Mouse (Mus musculus) midbrain, embryonic 14.5 days (tissue): ENCODE results near the gene Olfr479. TPM values are rescaled to one million over a fixed set of nuclear protein-coding genes. Genes with fewer than 3 reads are reported as not detected.
"Not testable (repeated sequence)": the region's sequence is repeated elsewhere in the genome, so short reads cannot be mapped to it uniquely, and the experiment has no call there.

ENCODE experiments used
- ATAC-seq: fragments of 200-750 bp; cut with Nextera tagmentation; 2 replicates; pipeline ENCODE4 v1.8.0; 2017; ENCODE audit warnings: moderate number of reproducible peaks, moderate library complexity; ENCODE audit not compliant: low FRiP score, low TSS enrichment
- DNase-seq: peaks from one replicate; pipeline ENCODE4 v3.0.0-alpha.2; 2015
- H3K27ac ChIP-seq: fragments of 300-500 bp; sonication (generic); replicated peaks from 2 replicates; pipeline ENCODE4 v1.5.1; 2014; ENCODE audit warnings: mild to moderate bottlenecking, low read depth, low read length, moderate library complexity
- H3K27me3 ChIP-seq: fragments of 300-500 bp; sonication (generic); 2 replicates; pipeline ENCODE4 v1.6.1; 2014; ENCODE audit warnings: low read length, control low read depth, mixed read lengths; ENCODE audit not compliant: control insufficient read depth, insufficient read depth
- H3K36me3 ChIP-seq: fragments of 300-500 bp; sonication (generic); 2 replicates; pipeline ENCODE4 v1.6.1; 2014; ENCODE audit warnings: low read length, control low read depth; ENCODE audit not compliant: control insufficient read depth, insufficient read depth
- H3K4me1 ChIP-seq: fragments of 300-500 bp; sonication (generic); 2 replicates; pipeline ENCODE4 v1.6.1; 2014; ENCODE audit warnings: mild to moderate bottlenecking, antibody characterized with exemption, low read length, control low read depth; ENCODE audit not compliant: control insufficient read depth, insufficient read depth
- H3K4me2 ChIP-seq: fragments of 300-500 bp; sonication (generic); 2 replicates; pipeline ENCODE4 v1.6.1; 2014; ENCODE audit warnings: mild to moderate bottlenecking, low read length, moderate library complexity
- H3K4me3 ChIP-seq: fragments of 300-500 bp; sonication (generic); replicated peaks from 2 replicates; pipeline ENCODE4 v1.5.1; 2014; ENCODE audit warnings: low read depth, low read length
- H3K9ac ChIP-seq: fragments of 300-500 bp; sonication (generic); replicated peaks from 2 replicates; pipeline ENCODE4 v1.6.1; 2014; ENCODE audit warnings: mild to moderate bottlenecking, low read length, moderate library complexity
- H3K9me3 ChIP-seq: fragments of 300-500 bp; sonication (generic); 2 replicates; pipeline ENCODE4 v1.6.1; 2016; ENCODE audit warnings: low read length, control low read depth, mixed read lengths; ENCODE audit not compliant: control insufficient read depth
- WGBS: fragments of 180-500 bp; shearing (Covaris S2); extraction: QIAGEN DNeasy Blood & Tissue Kit; methylation state at CpG from one replicate; pipeline ENCODE4 v1.1.7; 2014; 5-methylcytosine and 5-hydroxymethylcytosine counted together
- polyA plus RNA-seq: library from polyadenylated mRNA; unstranded; fragments of >200 nt; fragmentation: Nextera tagmentation; extraction: Ambion mirVana; gene quantifications from 2 replicates; pipeline ENCODE4 v1.2.1, GENCODE M21; 2014

Gene Olfr479
- not detected in 2 replicates for polyA plus RNA-seq

DNA sequence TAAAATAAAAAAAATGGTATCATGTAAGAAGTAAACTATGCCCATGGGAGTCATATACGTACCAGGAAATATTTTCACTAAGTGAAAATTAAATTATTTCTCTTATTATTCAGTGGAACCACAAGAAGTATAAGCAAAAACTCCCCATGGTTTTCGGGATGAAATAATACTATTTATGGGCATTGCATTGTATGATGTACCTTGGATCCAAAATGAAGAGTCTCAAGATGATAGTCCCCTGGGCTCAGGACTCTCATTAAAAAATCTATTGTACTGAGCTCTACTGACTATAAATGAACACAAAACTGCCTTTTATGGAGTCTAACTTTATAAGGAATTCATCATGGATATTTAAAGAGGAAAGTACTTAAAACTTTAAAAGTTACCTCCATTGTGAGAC, at the start of gene Olfr479:
Olfr479 (plus strand) TSS at position 301 of the 400 bp plus-strand sequence.
- H3K4me1 ChIP-seq = no peaks in the 10 kb centered on the region
- no peaks in the 10 kb centered on the region for H3K36me3 ChIP-seq
- H3K27ac ChIP-seq = no peak within 1 kb of the TSS
- no peak within 1 kb of the TSS for H3K9ac ChIP-seq
- no peak for DNase-seq
- no peak for ATAC-seq
- WGBS = 92% methylated on average over 2 of the region's 2 CpGs
- H3K9me3 ChIP-seq = no peaks in the 10 kb centered on the region
- H3K27me3 ChIP-seq = no peaks in the 10 kb centered on the region
- H3K4me2 ChIP-seq = no peak within 1 kb of the TSS
- no peak within 1 kb of the TSS for H3K4me3 ChIP-seq

DNA sequence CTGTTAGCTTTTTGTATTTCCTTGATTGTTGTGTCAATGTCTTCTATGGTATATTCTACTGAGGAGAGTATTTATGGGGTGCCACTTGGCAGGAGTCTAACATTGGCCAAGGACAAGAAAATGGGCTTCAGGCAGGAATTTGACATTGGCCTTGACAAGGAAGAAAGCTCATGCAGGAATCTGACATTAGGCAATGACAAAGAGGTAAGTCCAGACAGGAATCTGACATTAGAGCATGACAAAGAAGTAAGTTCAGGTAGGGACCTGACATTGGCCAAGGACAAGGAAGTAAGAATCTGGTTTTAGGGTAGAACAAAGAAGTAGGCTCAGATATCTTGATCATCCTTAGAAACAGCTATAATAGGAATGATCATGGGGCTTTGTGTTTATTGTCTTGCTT, 36.2 kb upstream of the Olfr479 start:
- H3K9ac ChIP-seq, DNase-seq, H3K4me3 ChIP-seq, H3K4me1 ChIP-seq, H3K9me3 ChIP-seq, ATAC-seq, H3K27me3 ChIP-seq, H3K4me2 ChIP-seq, H3K27ac ChIP-seq, H3K36me3 ChIP-seq: not testable (repeated sequence)

DNA sequence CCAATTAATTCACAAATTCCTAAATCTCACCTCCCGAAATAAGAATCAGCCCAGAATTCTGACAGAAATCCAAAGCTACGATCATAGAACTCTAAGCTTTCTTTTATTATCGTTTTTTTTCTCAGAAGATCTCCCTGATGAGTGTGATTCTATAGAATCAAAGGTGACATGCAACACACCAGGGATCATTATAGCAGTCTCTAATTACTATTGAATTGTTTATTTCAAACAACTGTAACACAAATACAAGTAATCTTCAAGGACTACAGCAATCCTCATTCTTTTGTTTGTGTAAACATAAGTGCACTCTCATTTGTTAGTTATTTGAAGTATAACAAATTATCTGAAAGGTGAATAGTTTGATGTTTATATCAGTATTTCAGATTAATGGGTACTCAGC, 16.6 kb upstream of the Olfr479 start, which contains the start of gene Olfr478:
Olfr478 (minus strand) TSS at position 101 of the 400 bp plus-strand sequence.
- DNase-seq = no peak
- Histone ChIP-seq H3K27me3 (no peaks in the 10 kb centered on the region), H3K27ac (no peak within 1 kb of the TSS), H3K4me3 (no peak within 1 kb of the TSS), H3K9me3 (no peaks in the 10 kb centered on the region), H3K9ac (no peak within 1 kb of the TSS), H3K4me2 (no peak within 1 kb of the TSS), H3K36me3 (no peaks in the 10 kb centered on the region), H3K4me1 (no peaks in the 10 kb centered on the region)
- 80% methylated on average over 3 of the region's 3 CpGs for WGBS
- no peak for ATAC-seq

DNA sequence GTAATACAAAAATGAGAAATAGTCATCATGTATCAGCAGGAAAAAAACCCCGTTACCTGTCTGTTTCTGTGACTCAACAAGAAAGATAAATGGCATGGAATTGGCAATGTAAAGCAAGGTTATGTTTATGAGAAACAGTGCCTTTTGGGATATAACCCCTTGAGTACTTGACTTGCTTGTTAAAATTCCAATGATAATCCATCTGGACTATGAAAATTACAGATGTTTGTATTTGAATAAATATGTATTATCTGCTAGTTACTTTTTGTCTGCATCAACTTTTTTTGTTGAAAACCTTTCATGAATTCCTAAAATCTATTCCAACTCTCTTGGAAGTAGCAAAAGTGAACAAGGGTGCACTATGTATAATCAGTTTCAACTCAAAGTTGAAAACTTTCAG, 16.8 kb downstream of the Olfr479 start, which contains the start of gene Olfr480:
Olfr480 (minus strand) TSS at position 101 of the 400 bp plus-strand sequence.
- Histone ChIP-seq H3K27ac (no peak within 1 kb of the TSS), H3K9me3 (no peaks in the 10 kb centered on the region), H3K9ac (no peak within 1 kb of the TSS), H3K27me3 (no peaks in the 10 kb centered on the region), H3K4me3 (no peak within 1 kb of the TSS), H3K4me2 (no peak within 1 kb of the TSS), H3K4me1 (no peaks in the 10 kb centered on the region), H3K36me3 (no peaks in the 10 kb centered on the region)
- WGBS = 89% methylated on average over 1 of the region's 1 CpGs
- DNase-seq (no peak), ATAC-seq (no peak)

DNA sequence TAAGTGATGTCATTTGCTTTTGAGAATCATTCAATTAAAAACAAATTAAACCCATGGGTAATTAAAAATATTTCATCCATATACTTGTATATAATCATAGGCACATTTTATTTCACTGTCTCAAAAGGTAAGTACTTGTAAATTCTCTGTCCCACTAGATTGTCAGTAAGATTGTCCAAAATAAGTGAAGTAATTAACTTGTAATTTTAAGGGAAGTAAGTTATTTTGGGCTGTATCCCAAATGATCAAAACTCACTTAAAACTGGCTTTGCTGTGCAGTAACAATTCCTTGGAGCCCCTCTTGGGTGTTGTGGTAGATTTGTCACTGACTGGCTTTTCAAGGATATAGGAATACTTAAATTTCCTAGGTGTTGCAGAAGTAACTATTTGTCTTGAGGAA, 29.1 kb downstream of the Olfr479 start, which contains the start of gene Olfr481:
Olfr481 (plus strand) TSS at position 301 of the 400 bp plus-strand sequence.
- no peak within 1 kb of the TSS for H3K4me2 ChIP-seq
- no peaks in the 10 kb centered on the region for H3K27me3 ChIP-seq
- no peak within 1 kb of the TSS for H3K27ac ChIP-seq
- H3K4me1 ChIP-seq = no peaks in the 10 kb centered on the region
- no peak for DNase-seq
- no peak for ATAC-seq
- H3K36me3 ChIP-seq = no peaks in the 10 kb centered on the region
- no peaks in the 10 kb centered on the region for H3K9me3 ChIP-seq
- no peak within 1 kb of the TSS for H3K9ac ChIP-seq
- H3K4me3 ChIP-seq = no peak within 1 kb of the TSS

DNA sequence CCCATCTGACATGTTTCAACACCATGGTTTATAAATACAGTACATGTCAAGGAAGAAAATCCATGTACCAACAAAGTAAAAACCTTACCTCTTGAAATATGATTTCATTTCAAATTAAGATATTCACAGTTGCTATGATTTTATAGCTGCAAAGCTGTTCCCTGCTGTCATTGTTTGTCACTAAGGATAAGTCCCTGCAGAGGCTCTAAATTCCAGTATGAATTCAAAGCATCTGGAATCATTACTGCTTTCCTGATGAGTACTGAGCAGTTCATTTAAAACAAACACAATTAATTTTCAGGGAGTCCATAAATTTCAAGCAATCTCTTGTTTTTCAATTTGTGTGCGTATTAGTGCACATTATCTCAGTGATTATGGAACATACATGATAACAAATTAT, 47.0 kb downstream of the Olfr479 start, which contains the start of gene Olfr482:
Olfr482 (minus strand) TSS at position 101 of the 400 bp plus-strand sequence.
- DNase-seq (no peak), ATAC-seq (no peak)
- no peak within 1 kb of the TSS for H3K4me3 ChIP-seq
- no peaks in the 10 kb centered on the region for H3K36me3 ChIP-seq
- H3K9me3 ChIP-seq = no peaks in the 10 kb centered on the region
- no peak within 1 kb of the TSS for H3K27ac ChIP-seq
- no peak within 1 kb of the TSS for H3K9ac ChIP-seq
- no peaks in the 10 kb centered on the region for H3K4me1 ChIP-seq
- 86% methylated on average over 1 of the region's 1 CpGs for WGBS
- H3K27me3 ChIP-seq = no peaks in the 10 kb centered on the region
- no peak within 1 kb of the TSS for H3K4me2 ChIP-seq

DNA sequence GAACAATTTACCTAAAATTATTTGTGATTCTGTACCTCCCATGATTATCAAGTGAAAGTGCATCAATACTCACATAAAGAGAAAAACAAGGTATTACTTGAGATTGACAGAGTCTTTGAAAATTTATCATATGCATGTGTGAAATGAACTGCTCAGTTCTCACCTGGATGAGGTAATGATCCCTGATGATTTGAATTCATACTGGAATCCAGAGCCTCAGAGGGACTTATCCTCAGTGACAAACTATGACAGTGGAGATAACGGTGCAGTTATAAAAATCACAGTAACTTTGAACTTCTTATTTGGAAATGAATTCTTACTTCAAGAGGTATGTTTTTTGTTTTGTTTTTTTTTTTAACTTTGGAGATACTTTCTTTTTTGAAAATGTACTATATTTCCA, 50.1 kb downstream of the Olfr479 start, which contains the start of gene Olfr483:
Olfr483 (plus strand) TSS at position 301 of the 400 bp plus-strand sequence.
- 90% methylated on average over 1 of the region's 1 CpGs for WGBS
- no peak for ATAC-seq

More for the DNA sequence above, 50.1 kb downstream of the Olfr479 start, which contains the start of gene Olfr483:
- Histone ChIP-seq H3K9ac (no peak within 1 kb of the TSS), H3K27ac (no peak within 1 kb of the TSS), H3K4me1 (no peaks in the 10 kb centered on the region), H3K36me3 (no peaks in the 10 kb centered on the region), H3K4me2 (no peak within 1 kb of the TSS), H3K4me3 (no peak within 1 kb of the TSS), H3K9me3 (no peaks in the 10 kb centered on the region), H3K27me3 (no peaks in the 10 kb centered on the region)
- DNase-seq = no peak

Other genes with a start within 250 kb of the Olfr479 start
- not detected in 2 replicates for gene Ovch2, start 249.5 kb upstream of the Olfr479 start, polyA plus RNA-seq
- not detected in 2 replicates for gene Olfr467, start 238.4 kb upstream of the Olfr479 start, polyA plus RNA-seq
- gene Olfr469, start 225.2 kb upstream of the Olfr479 start, polyA plus RNA-seq = not detected in 2 replicates
- gene Olfr470, start 203.2 kb upstream of the Olfr479 start, polyA plus RNA-seq = not detected in 2 replicates
- not detected in 2 replicates for gene Olfr472, start 152.8 kb upstream of the Olfr479 start, polyA plus RNA-seq
- not detected in 2 replicates for gene Olfr473, start 120.2 kb upstream of the Olfr479 start, polyA plus RNA-seq
- not detected in 2 replicates for gene Olfr474, start 96.0 kb upstream of the Olfr479 start, polyA plus RNA-seq
- not detected in 2 replicates for gene Olfr476, start 85.9 kb upstream of the Olfr479 start, polyA plus RNA-seq
- not detected in 2 replicates for gene Olfr477, start 64.0 kb upstream of the Olfr479 start, polyA plus RNA-seq
- gene Olfr478, start 16.7 kb upstream of the Olfr479 start, polyA plus RNA-seq = not detected in 2 replicates
- gene Olfr480, start 16.7 kb downstream of the Olfr479 start, polyA plus RNA-seq = not detected in 2 replicates
- not detected in 2 replicates for gene Olfr481, start 29.2 kb downstream of the Olfr479 start, polyA plus RNA-seq
- gene Olfr482, start 46.9 kb downstream of the Olfr479 start, polyA plus RNA-seq = not detected in 2 replicates
- gene Olfr483, start 50.2 kb downstream of the Olfr479 start, polyA plus RNA-seq = not detected in 2 replicates
- not detected in 2 replicates for gene Olfr484, start 76.8 kb downstream of the Olfr479 start, polyA plus RNA-seq
- gene Olfr485, start 109.2 kb downstream of the Olfr479 start, polyA plus RNA-seq = not detected in 2 replicates
- not detected in 2 replicates for gene Olfr486, start 122.0 kb downstream of the Olfr479 start, polyA plus RNA-seq
- not detected in 2 replicates for gene Olfr487, start 163.9 kb downstream of the Olfr479 start, polyA plus RNA-seq
- not detected in 2 replicates for gene Olfr488, start 207.7 kb downstream of the Olfr479 start, polyA plus RNA-seq
- not detected in 2 replicates for gene Olfr490, start 238.2 kb downstream of the Olfr479 start, polyA plus RNA-seq